Mouse (Mus musculus): ENCODE measurements around the gene Poldip2. TPM values are rescaled to one million over a fixed set of nuclear protein-coding genes. Genes with fewer than 3 reads are reported as not detected.

Gene Poldip2
- polyA plus RNA-seq, 1 experiment from 2014 or later: 168 TPM

DNA sequence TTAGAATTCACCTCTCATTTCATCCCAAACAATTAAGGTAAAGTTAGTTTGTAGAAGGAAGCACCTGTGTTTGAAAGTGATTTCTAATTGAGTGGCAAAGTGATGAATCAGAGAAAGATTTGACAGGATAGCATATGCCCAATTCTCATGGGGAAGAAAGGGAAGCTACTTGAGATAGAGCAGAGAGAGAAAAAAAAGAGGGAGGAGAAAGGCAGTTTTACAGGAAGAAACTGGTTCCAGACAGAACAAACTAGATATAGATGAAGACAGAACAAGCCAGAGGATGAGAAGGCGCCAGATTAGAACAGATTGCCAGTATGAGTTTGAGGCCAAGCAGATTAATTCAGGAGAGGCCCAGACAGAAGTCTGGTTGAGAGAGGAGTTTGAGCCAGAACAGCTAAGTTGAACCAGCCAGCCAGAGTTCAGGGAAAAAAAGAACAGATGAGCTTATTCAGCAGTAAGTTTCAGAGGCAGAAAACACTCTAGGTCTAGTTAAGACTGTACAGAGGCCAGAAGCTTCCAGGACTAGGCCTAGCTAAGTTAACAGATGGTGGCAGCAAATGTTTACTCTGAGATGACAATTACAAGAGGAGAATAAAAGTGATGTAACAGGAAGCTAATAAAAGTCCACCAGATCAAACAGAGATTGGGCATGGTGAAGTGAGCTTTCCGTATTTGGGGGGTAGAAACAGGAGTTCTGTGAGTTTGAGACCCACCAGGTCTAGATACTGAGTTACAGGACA is 35.9 kb downstream of the Poldip2 start:
- H3K27me3 ChIP-seq (ENCODE audit: control insufficient read depth, insufficient read depth, low read length): no peaks in the 10 kb centered on the region
- no peak for ATAC-seq (ENCODE audit: low FRiP score)
- H3K4me3 ChIP-seq (replicated peaks; ENCODE audit: low read length): no peak overlapping the region
- peaks cover 11% of the 10 kb centered on the region for H3K4me1 ChIP-seq (replicated peaks; ENCODE audit: control insufficient read depth, insufficient read depth, low read length)
- H3K4me2 ChIP-seq (replicated peaks): no peak overlapping the region
- peaks cover 15% of the 10 kb centered on the region for H3K36me3 ChIP-seq (replicated peaks; ENCODE audit: control insufficient read depth, insufficient read depth)
- H3K27ac ChIP-seq: no peak overlapping the region
- no peak overlapping the region for H3K9ac ChIP-seq
- no peak for DNase-seq (ENCODE audit: low spot score)
- 0 out of 2 replicates have a peak, but pooled peaks cover under 1% of the 10 kb centered on the region for H3K9me3 ChIP-seq (ENCODE audit: control insufficient read depth, low read length)
- WGBS: 85% methylated on average over 2 of the region's 2 CpGs

DNA sequence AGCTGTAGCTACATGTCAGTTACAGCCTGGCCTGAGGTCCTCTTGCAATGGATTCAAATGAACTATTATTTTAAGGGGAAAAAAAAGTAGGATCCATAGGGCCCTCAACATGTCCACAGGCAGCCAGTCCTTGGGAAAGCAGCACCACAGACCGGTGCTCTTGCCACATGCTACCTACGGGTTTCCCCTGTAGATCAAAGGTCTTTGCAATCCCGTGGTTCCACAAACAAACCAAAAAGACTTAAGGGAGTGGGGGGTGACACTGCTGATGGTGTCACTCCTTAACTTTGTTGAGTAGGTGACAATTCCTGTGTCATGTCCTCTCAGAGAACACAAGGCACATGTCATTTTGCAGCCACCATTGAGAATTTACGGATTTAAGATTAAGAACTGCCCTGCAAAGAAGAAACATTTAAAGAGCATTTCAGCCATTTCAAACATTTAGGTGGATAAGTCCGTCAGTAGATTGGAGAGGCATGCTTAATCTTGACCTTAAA is 37.5 kb downstream of the Poldip2 start:
- Histone ChIP-seq H3K4me3 (replicated peaks; ENCODE audit: low read length) (peak overlapping the region; percentile 66), H3K4me1 (replicated peaks; ENCODE audit: control insufficient read depth, insufficient read depth, low read length) (peaks cover 11% of the 10 kb centered on the region), H3K27ac (no peak overlapping the region; the same call in 1 of the 2 replicates), H3K27me3 (ENCODE audit: control insufficient read depth, insufficient read depth, low read length) (no peaks in the 10 kb centered on the region), H3K4me2 (replicated peaks) (peak overlapping the region; percentile 89), H3K9me3 (ENCODE audit: control insufficient read depth, low read length) (peaks cover 10% of the 10 kb centered on the region; the same call in 1 of the 2 replicates), H3K9ac (peak overlapping the region; percentile 71), H3K36me3 (replicated peaks; ENCODE audit: control insufficient read depth, insufficient read depth) (0 out of 2 replicates have a peak, but pooled peaks cover 2% of the 10 kb centered on the region)
- DNase-seq (ENCODE audit: low spot score): no peak
- 19% methylated on average over 5 of the region's 5 CpGs for WGBS
- ATAC-seq (ENCODE audit: low FRiP score): no peak

DNA sequence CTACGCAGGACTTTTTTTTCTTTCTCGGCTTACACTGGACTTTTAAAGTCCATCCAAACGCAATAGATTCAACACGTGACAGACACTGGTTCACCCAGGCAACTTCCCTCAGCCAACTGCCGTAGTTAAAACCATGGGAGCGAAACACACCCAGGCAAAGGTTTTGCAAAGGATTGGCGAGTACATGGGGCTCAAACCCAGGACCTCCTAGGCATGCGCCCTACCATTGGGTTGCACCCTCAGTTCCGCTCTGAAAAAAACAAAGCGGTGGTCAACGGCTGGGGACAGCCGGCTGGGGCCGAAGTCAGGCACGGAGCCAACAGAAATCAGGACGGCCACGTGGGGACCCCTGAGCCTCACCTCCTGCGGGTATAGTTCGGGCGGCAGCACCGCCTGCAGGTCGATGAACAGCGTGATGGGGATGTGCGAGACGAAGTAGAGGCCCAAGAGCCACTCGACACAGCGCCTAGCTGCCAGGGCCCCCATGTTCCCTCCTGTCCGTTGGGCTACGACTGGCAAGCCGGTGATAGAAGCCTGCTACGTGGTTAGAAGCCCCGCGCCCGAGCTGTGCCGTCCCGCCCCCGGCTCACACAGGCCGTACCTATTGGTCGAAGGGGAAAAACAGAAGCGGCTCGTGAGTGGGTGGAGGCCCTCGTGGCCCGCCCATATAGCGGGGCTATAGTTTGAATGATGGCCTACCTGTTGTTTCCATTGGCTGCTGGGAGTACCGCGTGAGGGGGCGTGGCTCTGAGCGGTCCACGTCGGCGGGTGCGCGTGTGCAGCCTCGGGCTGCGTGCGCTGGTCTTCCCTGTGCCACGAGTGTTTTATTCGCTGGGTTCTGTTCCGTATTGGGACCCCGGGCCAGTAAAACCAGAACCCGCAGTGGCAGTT is 38.4 kb downstream of the Poldip2 start, which contains the start of gene Tmem97:
Tmem97 (minus strand) TSS at position 610 of the 891 bp plus-strand sequence.
- Histone ChIP-seq H3K4me3 (replicated peaks; ENCODE audit: low read length) (peak within 1 kb of the TSS; percentile 66), H3K4me1 (replicated peaks; ENCODE audit: control insufficient read depth, insufficient read depth, low read length) (peaks cover 11% of the 10 kb centered on the region), H3K27me3 (ENCODE audit: control insufficient read depth, insufficient read depth, low read length) (no peaks in the 10 kb centered on the region), H3K4me2 (replicated peaks) (peak within 1 kb of the TSS; percentile 89), H3K9me3 (ENCODE audit: control insufficient read depth, low read length) (peaks cover 10% of the 10 kb centered on the region; the same call in 1 of the 2 replicates), H3K36me3 (replicated peaks; ENCODE audit: control insufficient read depth, insufficient read depth) (no peaks in the 10 kb centered on the region), H3K9ac (peak within 1 kb of the TSS; percentile 71), H3K27ac (peak within 1 kb of the TSS; percentile 82)
- DNase-seq (ENCODE audit: low spot score) (peak; percentile 95), ATAC-seq (ENCODE audit: low FRiP score) (peak; percentile 100)
- under 1% methylated on average over 60 of the region's 60 CpGs for WGBS

DNA sequence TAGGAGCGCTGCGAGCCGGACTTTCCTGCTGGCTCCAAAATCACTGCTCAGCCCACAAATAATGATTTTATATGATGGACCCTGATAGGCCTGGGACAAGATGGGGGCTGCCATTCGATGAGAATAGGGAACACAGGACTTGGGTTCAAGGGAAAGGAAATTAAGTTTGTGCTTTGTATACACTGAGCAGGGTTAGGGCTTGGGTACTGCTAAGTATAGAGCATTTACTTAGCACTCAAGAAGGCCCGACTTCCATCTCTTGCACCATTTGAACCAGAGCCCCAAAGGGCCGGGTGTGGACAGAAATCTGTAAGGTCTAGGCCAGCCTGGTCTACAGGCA is 39.0 kb downstream of the Poldip2 start:
- peak; percentile 22 for ATAC-seq (ENCODE audit: low FRiP score)
- Histone ChIP-seq H3K4me3 (replicated peaks; ENCODE audit: low read length) (peak overlapping the region; percentile 66), H3K9ac (peak overlapping the region; percentile 51), H3K9me3 (ENCODE audit: control insufficient read depth, low read length) (peaks cover 10% of the 10 kb centered on the region; the same call in 1 of the 2 replicates), H3K27me3 (ENCODE audit: control insufficient read depth, insufficient read depth, low read length) (no peaks in the 10 kb centered on the region), H3K27ac (peak overlapping the region; percentile 82), H3K4me1 (replicated peaks; ENCODE audit: control insufficient read depth, insufficient read depth, low read length) (peaks cover 11% of the 10 kb centered on the region), H3K4me2 (replicated peaks) (peak overlapping the region; percentile 89), H3K36me3 (replicated peaks; ENCODE audit: control insufficient read depth, insufficient read depth) (no peaks in the 10 kb centered on the region)
- 35% methylated on average over 6 of the region's 6 CpGs for WGBS
- no peak for DNase-seq (ENCODE audit: low spot score)

DNA sequence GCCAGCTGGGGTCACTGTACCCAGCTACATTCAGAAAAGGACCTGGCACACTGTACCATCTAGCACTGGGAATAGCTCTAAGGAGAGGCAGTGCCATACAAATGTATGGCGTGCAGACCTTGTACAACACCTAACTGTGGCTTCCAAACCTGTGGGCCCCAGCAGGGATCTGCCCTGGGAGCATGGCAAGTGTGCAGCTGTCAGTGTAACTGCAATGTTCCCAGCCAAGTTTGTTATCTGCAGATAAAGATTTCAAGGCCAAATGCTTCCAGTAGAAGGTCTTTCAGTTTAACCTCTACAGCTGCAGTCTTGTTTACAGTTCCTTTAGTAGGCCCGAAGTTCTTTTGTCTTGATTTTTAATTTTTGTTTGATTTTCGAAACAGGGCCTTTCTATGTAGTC is 43.6 kb downstream of the Poldip2 start:
- DNase-seq (ENCODE audit: low spot score) (no peak), ATAC-seq (ENCODE audit: low FRiP score) (no peak)
- Histone ChIP-seq H3K4me2 (replicated peaks) (no peak overlapping the region), H3K9ac (no peak overlapping the region), H3K4me3 (replicated peaks; ENCODE audit: low read length) (no peak overlapping the region), H3K4me1 (replicated peaks; ENCODE audit: control insufficient read depth, insufficient read depth, low read length) (no peaks in the 10 kb centered on the region; the same call in 1 of the 2 replicates), H3K27me3 (ENCODE audit: control insufficient read depth, insufficient read depth, low read length) (no peaks in the 10 kb centered on the region), H3K9me3 (ENCODE audit: control insufficient read depth, low read length) (peaks cover 10% of the 10 kb centered on the region; the same call in 1 of the 2 replicates), H3K36me3 (replicated peaks; ENCODE audit: control insufficient read depth, insufficient read depth) (no peaks in the 10 kb centered on the region), H3K27ac (no peak overlapping the region)
- WGBS: 85% methylated on average over 3 of the region's 3 CpGs

DNA sequence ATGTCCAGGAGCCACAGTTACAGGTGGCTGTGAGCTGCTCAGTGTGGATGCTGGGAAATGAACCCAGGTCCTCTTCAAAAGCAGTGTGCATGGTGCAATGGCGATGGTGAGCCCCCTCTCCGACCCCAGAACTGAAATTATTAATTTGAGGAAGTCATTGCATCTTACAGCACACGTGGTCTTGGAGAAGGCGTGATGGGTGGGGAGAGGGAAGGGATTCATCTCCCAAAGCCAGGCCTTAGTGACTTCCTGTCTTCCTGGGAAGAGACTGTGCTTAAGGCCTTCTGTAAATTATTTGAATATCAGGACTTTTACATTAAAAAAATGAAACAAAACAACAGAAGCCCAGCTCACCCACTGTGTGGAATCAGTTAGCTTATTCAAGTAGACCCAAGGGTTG is 44.1 kb downstream of the Poldip2 start:
- Histone ChIP-seq H3K27ac (no peak overlapping the region), H3K27me3 (ENCODE audit: control insufficient read depth, insufficient read depth, low read length) (no peaks in the 10 kb centered on the region), H3K4me1 (replicated peaks; ENCODE audit: control insufficient read depth, insufficient read depth, low read length) (no peaks in the 10 kb centered on the region; the same call in 1 of the 2 replicates), H3K9ac (no peak overlapping the region), H3K4me2 (replicated peaks) (no peak overlapping the region), H3K4me3 (replicated peaks; ENCODE audit: low read length) (no peak overlapping the region), H3K36me3 (replicated peaks; ENCODE audit: control insufficient read depth, insufficient read depth) (no peaks in the 10 kb centered on the region), H3K9me3 (ENCODE audit: control insufficient read depth, low read length) (peaks cover 10% of the 10 kb centered on the region; the same call in 1 of the 2 replicates)
- DNase-seq (ENCODE audit: low spot score) (no peak), ATAC-seq (ENCODE audit: low FRiP score) (no peak)
- 92% methylated on average over 4 of the region's 4 CpGs for WGBS

DNA sequence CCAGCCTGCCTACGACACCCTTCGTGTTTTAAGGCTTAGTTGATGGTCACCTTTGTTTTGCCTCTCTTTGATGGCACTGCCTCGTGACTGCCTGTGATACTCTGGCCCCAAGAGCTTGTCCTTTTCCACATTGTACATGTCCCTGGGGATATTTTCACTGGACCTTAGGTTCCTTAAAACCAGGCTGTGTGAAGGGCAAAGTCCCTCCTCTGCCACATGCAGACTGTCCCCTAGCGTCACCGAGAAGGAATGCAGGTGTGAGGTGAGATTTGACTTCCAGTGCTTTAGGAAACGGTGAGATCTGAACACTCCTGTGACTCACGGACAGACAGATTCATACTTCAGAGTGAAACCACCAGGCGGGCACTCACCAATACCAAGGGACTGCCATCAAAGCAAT is 45.2 kb downstream of the Poldip2 start:
- ATAC-seq (ENCODE audit: low FRiP score) (no peak), DNase-seq (ENCODE audit: low spot score) (no peak)
- H3K9me3 ChIP-seq (ENCODE audit: control insufficient read depth, low read length): peaks cover 10% of the 10 kb centered on the region; the same call in 1 of the 2 replicates
- H3K4me3 ChIP-seq (replicated peaks; ENCODE audit: low read length): no peak overlapping the region
- H3K27ac ChIP-seq: no peak overlapping the region
- H3K4me2 ChIP-seq (replicated peaks): no peak overlapping the region
- no peaks in the 10 kb centered on the region for H3K4me1 ChIP-seq (replicated peaks; ENCODE audit: control insufficient read depth, insufficient read depth, low read length)
- H3K27me3 ChIP-seq (ENCODE audit: control insufficient read depth, insufficient read depth, low read length): no peaks in the 10 kb centered on the region
- H3K36me3 ChIP-seq (replicated peaks; ENCODE audit: control insufficient read depth, insufficient read depth): no peaks in the 10 kb centered on the region
- WGBS: 60% methylated on average over 8 of the region's 8 CpGs
- H3K9ac ChIP-seq: no peak overlapping the region

DNA sequence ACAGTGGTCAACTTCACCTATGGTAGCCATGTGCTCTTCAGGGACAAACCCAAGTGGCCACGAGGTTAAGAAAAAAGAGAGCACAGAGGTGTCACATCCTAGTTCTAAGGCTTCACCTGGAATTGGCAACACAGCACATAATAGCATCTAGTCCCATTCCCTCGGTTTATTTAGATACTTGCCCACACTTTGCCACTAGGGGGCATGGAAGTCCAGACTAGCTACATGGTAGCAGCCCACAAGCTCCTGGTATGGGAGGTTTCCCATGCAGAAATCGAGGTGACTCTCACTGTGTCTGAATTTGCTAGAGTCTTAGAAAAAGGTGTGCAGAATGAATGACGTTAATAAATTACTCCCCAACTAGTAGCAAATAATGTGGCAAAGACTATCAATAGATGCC is 48.5 kb downstream of the Poldip2 start:
- peak; percentile 89 for DNase-seq (ENCODE audit: low spot score)
- 15% methylated on average over 4 of the region's 4 CpGs for WGBS
- Histone ChIP-seq H3K27ac (no peak overlapping the region), H3K36me3 (replicated peaks; ENCODE audit: control insufficient read depth, insufficient read depth) (no peaks in the 10 kb centered on the region; the same call in 1 of the 2 replicates), H3K4me3 (replicated peaks; ENCODE audit: low read length) (no peak overlapping the region), H3K4me1 (replicated peaks; ENCODE audit: control insufficient read depth, insufficient read depth, low read length) (no peaks in the 10 kb centered on the region), H3K9me3 (ENCODE audit: control insufficient read depth, low read length) (no peaks in the 10 kb centered on the region), H3K9ac (no peak overlapping the region), H3K27me3 (ENCODE audit: control insufficient read depth, insufficient read depth, low read length) (no peaks in the 10 kb centered on the region), H3K4me2 (replicated peaks) (no peak overlapping the region)
- ATAC-seq (ENCODE audit: low FRiP score): peak; percentile 62; the same call in 1 of the 2 replicates

DNA sequence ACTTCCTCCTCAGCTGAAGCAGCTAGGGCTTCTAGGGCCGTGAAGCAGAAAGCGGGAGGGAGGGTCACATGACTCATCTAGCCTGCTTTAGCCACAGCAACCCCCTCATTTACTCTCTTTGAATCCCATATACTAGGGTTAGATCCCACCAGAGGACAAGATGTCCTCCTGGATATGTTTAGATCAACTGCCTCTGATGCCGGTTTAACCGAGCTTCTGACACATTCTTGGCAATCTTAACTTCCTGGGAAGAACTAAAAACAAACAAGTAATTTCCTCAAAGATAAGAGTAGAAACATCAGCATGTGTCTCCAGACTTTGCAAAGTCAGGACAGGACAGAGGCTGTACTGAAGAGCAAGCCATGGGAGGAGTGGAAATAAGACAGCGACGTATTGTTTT is 54.8 kb downstream of the Poldip2 start:
- Histone ChIP-seq H3K4me1 (replicated peaks; ENCODE audit: control insufficient read depth, insufficient read depth, low read length) (no peaks in the 10 kb centered on the region), H3K36me3 (replicated peaks; ENCODE audit: control insufficient read depth, insufficient read depth) (peaks cover 33% of the 10 kb centered on the region), H3K27ac (no peak overlapping the region), H3K27me3 (ENCODE audit: control insufficient read depth, insufficient read depth, low read length) (no peaks in the 10 kb centered on the region), H3K9me3 (ENCODE audit: control insufficient read depth, low read length) (no peaks in the 10 kb centered on the region), H3K9ac (no peak overlapping the region), H3K4me3 (replicated peaks; ENCODE audit: low read length) (no peak overlapping the region), H3K4me2 (replicated peaks) (no peak overlapping the region)
- WGBS: 84% methylated on average over 6 of the region's 6 CpGs
- DNase-seq (ENCODE audit: low spot score) (no peak), ATAC-seq (ENCODE audit: low FRiP score) (no peak)
